Mouse (Mus musculus) urinary bladder, postnatal 10 days (tissue): ENCODE measurements around the gene Prss53.

Experiments used
- DNase-seq: peaks from one replicate; pipeline ENCODE4 v3.0.0; 2022; ENCODE audit warnings: low spot score

Gene Prss53

GRCm38 (mm10) chr7:127890798-127891197, at the start of gene Prss53:
Gene Prss53, minus strand, starts transcription at chr7:127890970.
- DNase-seq, result no peak

GRCm38 (mm10) chr7:127936216-127936884, 45.6 kb upstream of the Prss53 start:
- DNase-seq, result no peak

DNA sequence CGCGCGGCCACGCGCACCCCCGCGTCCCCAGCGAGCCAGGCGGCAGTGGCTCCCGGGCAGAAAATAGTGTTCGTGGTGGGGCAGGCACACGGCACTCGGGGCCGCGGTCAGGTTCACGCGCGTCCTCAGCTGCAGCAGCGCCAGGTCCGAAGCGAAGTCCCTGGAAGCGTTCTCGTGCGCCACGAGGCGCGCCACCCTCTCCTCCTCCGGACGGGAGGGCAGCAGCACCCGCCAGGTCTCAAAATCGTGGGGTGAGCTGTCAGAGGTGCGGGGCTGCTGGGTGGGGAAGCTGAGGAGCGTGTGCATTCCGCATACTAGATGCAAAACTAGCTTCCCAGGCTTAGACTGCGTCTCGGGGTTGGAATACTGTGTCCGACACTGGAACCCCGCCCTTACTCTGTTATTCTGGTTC, 45.0 kb upstream of the Prss53 start:
- no peak for DNase-seq

DNA sequence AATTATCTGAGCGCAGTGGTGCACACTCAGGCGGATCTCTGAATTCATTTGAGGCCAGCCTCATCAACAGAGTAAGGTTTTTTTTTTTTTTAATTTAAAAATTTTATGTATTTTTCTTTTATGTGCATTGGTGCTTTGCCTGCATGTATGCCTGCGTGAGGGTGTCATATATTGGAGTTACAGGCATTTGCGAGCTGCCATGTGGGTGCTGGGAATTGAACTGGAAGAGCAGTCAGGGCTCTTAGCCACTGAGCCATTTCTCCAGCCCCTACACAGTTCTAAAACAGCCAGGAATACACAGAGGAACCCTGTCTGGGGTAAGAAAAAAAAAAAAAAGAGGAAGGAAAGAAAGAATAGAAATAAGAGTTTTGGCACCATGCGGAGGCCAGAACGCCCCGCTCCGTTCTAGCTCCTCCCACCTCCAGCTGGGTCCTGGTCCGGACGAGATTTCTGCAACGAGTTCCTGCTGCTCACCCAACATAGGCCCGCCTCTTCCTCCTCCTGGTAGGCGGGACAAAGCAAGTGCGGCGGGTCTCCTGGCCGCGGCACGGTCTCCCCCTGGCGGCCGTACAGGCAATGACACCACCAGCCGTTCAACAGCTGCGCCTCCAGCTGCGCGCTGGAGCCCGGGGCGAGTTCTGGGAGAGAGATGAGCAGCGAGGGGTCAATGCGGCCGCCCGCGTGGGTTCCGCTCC, 44.4 kb upstream of the Prss53 start:
- DNase-seq, result peak; percentile 77

GRCm38 (mm10) chr7:127934075-127934474, 43.3 kb upstream of the Prss53 start:
- DNase-seq, result no peak

GRCm38 (mm10) chr7:127932273-127933031, 41.7 kb upstream of the Prss53 start:
- DNase-seq, result no peak

DNA sequence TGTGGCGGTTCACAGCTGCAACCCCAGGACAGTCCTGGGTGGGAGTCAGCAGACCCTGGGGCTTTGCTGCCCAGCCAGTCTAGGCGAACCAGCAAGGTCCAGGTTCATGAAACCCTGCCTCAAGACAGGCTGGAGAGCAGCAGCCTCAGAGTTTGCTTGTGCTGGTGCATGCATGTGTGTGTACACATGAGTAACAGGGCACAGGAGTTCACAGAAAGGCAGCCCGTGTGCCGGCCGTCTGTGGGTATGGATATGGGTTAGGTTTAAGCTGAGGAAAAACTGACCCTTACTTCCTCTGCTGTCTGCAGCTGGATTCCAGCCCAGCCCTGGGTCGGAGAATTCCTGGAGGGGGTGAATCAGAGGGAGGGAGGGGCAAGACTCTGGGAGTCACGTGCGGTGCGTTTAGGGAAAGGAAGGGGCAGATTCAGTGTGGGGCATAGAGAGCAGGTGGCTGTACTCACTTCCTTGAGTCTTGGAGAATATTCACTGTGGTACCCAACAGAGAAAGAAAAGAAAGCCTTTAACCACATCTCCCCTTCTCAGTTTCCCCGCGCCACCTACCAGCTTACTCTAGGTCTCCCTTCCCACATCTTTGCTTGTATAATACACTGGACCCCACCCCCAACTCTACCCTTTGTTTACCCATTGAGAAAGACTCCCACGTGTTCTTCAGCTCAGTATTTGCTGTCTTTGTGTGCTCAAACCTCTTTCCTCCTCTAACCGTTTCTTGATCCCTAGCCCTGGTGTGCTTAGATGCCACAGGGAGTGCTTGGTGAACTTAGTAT, 40.8 kb upstream of the Prss53 start:
- no peak for DNase-seq

- DNase-seq, result no peak
Measured at GRCm38 (mm10) chr7:127930636-127931035, 39.9 kb upstream of the Prss53 start.

DNA sequence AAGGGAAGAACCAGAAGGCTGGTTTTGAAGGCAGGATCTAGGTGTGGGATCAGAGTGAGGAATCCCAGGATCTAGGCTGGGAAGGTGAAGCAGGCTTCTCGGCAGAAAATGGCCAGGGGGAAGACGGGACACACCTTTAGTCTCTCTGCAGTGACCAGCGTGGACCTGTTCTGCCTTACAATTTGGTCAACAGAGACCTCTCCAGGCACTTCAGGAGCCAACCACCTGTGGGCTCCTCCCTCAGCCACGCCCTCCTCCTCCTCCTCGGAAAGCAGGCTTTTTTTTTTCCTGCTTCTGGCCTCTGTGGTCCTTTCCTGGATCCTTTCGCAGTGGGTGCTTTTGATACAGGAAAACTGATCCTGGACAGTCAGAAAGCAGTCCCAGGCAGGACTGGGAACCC, 39.2 kb upstream of the Prss53 start, which contains the start of gene Prss8:
Gene Prss8, minus strand, starts transcription at position 182 of the 400 bp plus-strand sequence.
- no peak for DNase-seq

DNA sequence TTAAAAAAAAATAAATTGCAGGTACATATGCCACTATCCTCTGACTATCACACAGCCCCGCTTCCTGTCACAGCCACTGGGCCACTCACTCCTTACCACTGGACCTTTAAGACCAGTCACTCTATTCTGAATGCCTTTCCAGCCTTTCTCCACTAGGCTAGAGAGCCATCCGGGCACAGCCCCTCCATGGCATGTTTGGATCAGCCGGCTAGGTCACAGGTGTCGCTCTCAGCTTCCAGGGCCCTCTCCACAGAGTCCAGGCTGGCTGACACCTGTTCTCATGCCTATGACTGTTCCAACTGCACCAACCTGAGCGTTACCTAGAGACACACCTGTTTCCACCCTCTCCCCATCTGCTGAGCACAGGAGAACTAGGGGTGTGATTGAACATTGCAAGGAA, 37.8 kb upstream of the Prss53 start:
- DNase-seq, result no peak

DNA sequence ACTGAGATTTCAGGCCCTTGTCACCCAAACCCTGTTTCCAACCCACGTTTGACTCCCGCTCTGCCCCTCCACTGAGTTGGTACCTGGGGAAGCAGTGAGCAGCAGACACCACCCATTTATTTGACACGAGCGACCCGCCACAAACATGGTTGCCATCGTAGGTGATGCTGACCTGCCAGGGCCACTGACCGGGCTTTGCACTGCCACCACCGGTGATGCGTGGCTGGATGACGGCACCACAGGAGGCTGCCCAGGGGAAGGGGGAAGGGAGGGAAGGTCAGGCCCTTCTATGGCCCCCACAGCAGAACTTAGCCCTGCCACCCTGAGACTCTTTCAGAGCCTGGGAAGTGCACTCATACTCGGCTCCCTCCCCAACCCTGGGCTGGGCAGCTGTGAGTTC, 37.0 kb upstream of the Prss53 start:
- DNase-seq, result no peak

- no peak for DNase-seq
Measured at GRCm38 (mm10) chr7:127926846-127927245, 36.1 kb upstream of the Prss53 start.

GRCm38 (mm10) chr7:127926066-127926465, 35.3 kb upstream of the Prss53 start:
- no peak for DNase-seq

DNA sequence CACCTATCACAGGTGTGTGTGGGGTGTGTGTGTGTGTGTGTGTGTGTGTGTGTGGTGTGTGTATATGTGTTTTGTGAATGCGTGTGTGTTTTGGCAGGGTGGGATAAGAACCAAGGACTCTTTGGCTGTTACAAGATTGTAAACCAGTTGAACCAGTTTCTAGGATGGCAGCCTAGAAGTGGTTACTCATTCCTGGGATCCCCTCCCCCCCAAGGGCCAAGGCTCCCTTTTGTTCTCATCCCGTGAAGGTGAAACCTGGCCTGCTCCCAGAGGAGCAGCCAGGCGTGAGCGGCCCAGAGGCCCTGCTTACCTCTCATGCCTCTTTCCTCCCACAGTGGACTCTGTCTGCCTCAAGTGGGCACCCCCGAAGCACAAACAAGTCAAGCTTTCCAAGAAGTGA, 34.5 kb upstream of the Prss53 start:
- no peak for DNase-seq

- no peak for DNase-seq
Measured at GRCm38 (mm10) chr7:127923714-127924113, 32.9 kb upstream of the Prss53 start.

DNA sequence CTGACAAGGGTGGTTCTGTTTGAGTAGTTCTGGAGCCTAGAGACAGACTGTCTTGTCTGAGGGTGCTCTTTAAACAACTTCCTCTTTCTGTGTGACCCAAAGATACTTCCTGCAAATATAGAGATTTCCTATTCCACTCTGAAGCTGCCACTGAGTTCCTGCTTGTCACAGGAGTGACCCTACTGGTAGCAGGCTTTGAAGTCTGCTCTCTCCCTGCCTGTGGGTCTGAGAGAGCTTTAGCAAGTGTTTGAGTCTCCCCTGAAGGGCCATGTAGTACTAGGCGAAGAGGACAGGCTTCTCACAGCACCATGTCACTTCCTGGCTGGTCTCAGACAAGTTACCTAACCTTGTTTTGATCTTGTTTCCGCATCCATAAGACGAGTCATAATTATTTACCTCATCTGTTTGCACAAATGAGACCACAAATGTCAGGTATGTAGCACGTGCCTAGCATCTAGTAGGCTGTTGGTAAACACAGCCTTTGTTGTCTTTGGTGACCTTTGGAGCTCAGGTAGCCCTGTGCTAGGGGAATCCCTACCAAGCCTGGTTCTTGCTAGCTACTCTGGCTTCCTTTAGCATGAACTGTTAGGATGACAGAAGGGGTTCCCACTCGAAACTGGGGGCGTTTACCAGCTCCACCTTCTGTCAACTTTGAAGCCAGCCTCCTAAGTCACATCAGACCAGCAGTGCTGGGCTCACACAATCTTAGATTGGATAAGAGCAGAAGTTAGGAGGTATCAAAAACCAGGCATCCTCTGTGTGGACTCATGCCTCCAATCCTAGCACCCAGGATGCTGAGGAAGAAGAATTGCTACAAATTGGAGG, 31.9 kb upstream of the Prss53 start:
- DNase-seq, result no peak

- DNase-seq, result no peak
Measured at GRCm38 (mm10) chr7:127921516-127921915, 30.7 kb upstream of the Prss53 start.

DNA sequence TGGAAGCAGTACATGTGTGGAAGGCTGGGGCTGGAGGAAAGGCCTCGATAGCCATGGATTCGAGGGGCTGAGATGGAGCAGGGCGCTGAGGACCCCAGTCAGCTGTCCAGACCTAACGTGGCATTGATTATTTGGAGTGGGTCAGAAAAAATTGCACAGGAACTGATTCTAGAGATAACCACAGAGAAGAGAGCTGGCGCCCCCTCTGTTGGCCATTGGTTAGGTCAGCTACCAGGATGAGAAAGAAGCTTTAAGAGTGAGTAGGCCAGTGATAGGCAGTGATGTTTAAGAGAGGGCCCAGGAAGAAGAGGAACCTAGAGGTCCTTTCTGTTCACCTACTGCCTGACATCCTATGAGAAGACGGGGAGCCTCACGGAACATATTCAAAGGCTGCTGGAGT, 28.5 kb upstream of the Prss53 start:
- no peak for DNase-seq

GRCm38 (mm10) chr7:127918203-127918602, 27.4 kb upstream of the Prss53 start:
- DNase-seq, result no peak

DNA sequence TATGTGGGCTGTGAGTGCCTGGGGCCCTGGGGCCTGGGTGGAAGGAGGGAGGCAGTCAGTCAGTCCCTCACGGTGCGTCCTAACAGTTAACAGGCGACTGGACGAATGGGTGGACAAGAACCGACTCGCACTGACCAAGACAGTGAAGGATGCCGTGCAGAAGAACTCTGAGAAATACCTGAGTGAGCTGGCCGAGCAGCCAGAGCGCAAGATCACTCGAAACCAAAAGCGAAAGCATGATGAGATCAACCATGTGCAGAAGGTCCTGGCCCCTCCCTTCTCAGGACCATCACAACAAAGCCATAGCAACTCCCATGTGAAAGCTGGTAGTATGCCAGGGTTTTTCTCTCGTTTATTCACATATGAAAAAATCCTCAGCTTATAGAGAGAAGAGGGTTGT, 24.5 kb upstream of the Prss53 start:
- no peak for DNase-seq

GRCm38 (mm10) chr7:127912938-127913337, 22.2 kb upstream of the Prss53 start:
- DNase-seq, result no peak
